Mouse (Mus musculus) spleen, postnatal 14 days (tissue): ENCODE measurements around the gene Smpd2.

Source experiments
- DNase-seq, 2 experiments: peaks; one replicate each; pipeline ENCODE4 v3.0.0; 2021 to 2022; ENCODE audit warnings: low spot score in 2 of 2

Gene Smpd2

GRCm38 (mm10) chr10:41452791-41453190 is 37.4 kb downstream of the Smpd2 start:
- DNase-seq, result no peak

DNA sequence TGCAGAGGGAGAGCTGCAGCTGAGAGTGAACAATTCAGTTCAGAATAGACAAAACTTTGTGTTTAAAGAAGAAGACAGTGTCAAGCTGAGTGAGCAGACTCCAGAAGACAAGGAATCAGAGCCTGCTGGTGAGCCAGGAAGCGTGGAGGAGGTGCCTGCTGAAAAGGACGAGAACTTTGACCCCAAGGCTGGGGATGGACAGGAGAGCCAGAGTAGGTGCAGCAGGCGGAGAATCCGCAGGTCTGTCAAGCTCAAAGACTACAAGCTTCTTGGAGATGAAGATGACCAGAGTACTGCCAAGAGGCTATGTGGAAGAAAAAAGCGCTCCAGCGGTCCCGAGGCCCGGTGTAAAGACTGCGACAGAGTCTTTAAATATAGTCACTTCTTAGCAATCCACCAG is 38.5 kb downstream of the Smpd2 start:
- DNase-seq, result no peak

DNA sequence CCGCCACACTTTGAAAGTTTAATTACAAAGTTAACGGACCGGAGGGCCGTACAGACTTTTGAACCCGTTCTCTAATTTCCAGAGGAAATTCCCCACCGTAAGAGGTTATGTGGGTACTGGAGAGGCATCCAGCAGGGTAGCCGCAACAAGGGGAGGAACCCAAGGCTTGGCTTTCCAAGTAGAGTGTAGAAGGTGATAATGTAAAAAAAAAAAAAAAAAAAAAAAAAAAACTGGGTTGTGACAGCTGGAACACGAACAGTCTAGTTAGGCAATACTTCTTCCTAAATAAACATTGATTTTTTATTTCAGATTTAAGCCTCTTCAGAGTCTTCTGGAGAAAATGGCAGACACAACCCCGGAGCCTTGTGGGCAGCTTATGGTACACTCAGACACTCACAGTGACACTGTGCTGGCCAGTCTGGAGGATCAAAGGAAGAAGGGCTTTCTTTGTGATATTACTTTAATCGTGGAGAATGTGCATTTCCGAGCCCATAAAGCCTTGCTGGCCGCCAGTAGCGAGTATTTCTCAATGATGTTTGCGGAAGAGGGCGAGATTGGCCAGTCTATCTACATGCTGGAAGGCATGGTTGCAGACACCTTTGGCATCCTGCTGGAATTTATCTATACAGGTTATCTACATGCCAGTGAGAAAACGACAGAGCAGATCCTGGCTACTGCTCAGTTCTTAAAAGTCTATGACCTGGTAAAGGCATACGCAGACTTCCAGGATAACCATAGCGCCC is 39.2 kb downstream of the Smpd2 start:
- no peak for DNase-seq

GRCm38 (mm10) chr10:41450137-41450670 is 40.0 kb downstream of the Smpd2 start, which contains the start of gene Zbtb24:
Zbtb24 (plus strand) TSS chr10:41450383.
- peak; percentile 92 to 96 for DNase-seq

- no peak for DNase-seq
These were observed 40.5 kb downstream of the Smpd2 start for GRCm38 (mm10) chr10:41449684-41450083.

GRCm38 (mm10) chr10:41448216-41448615 is 42.0 kb downstream of the Smpd2 start:
- no peak for DNase-seq
